Mouse (Mus musculus) limb, embryonic 14.5 days (tissue): Measurements from ENCODE around the gene Timd4. TPM values are rescaled to one million over a fixed set of nuclear protein-coding genes. Genes with fewer than 3 reads are reported as not detected.

Experiments
- ATAC-seq: fragments of 200-750 bp; cut with Nextera tagmentation; 2 replicates; pipeline ENCODE4 v1.8.0; 2017; ENCODE audit warnings: low read depth, moderate number of reproducible peaks, moderate TSS enrichment; ENCODE audit not compliant: low FRiP score
- DNase-seq: peaks from one replicate; pipeline ENCODE4 v3.0.0-alpha.2; 2015; ENCODE audit warnings: low spot score
- H3K27ac ChIP-seq: fragments of 300-500 bp; sonication (generic); replicated peaks from 2 replicates; pipeline ENCODE4 v1.5.1; 2014; ENCODE audit warnings: low read depth, mild to moderate bottlenecking, low read length, moderate library complexity, mixed read lengths
- H3K27me3 ChIP-seq: fragments of 300-500 bp; sonication (generic); 2 replicates; pipeline ENCODE4 v1.6.1; 2014; ENCODE audit warnings: low read length, mixed read lengths; ENCODE audit not compliant: control insufficient read depth, insufficient read depth
- H3K36me3 ChIP-seq: fragments of 300-500 bp; sonication (generic); 2 replicates; pipeline ENCODE4 v1.6.1; 2014; ENCODE audit warnings: mild to moderate bottlenecking, low read length, moderate library complexity, mixed read lengths; ENCODE audit not compliant: control insufficient read depth, insufficient read depth
- H3K4me1 ChIP-seq: fragments of 300-500 bp; sonication (generic); 2 replicates; pipeline ENCODE4 v1.6.1; 2014; ENCODE audit warnings: antibody characterized with exemption, low read length, mixed read lengths; ENCODE audit not compliant: control insufficient read depth, insufficient read depth
- H3K4me2 ChIP-seq: fragments of 300-500 bp; sonication (generic); replicated peaks from 2 replicates; pipeline ENCODE4 v1.6.1; 2014; ENCODE audit warnings: low read depth, mild to moderate bottlenecking, low read length, moderate library complexity; ENCODE audit not compliant: severe bottlenecking
- H3K4me3 ChIP-seq: fragments of 300-500 bp; sonication (generic); replicated peaks from 2 replicates; pipeline ENCODE4 v1.5.1; 2014; ENCODE audit warnings: low read length
- H3K9ac ChIP-seq: fragments of 300-500 bp; sonication (generic); 2 replicates; pipeline ENCODE4 v1.6.1; 2014; ENCODE audit warnings: mild to moderate bottlenecking, low read depth, low read length, moderate library complexity; ENCODE audit not compliant: severe bottlenecking
- H3K9me3 ChIP-seq: fragments of 300-500 bp; sonication (generic); 2 replicates; pipeline ENCODE4 v1.6.1; 2016; ENCODE audit warnings: low read length; ENCODE audit not compliant: control insufficient read depth
- POLR2A ChIP-seq: fragments of 200-500 bp; IDR thresholded peaks from 2 replicates; pipeline ENCODE4 v1.8.0; 2012; ENCODE audit warnings: inconsistent platforms, mild to moderate bottlenecking, moderate library complexity, borderline replicate concordance; ENCODE audit not compliant: insufficient read depth, insufficient read length; ENCODE audit errors: extremely low read depth
- WGBS: fragments of 180-500 bp; shearing (Covaris S2); extraction: QIAGEN DNeasy Blood & Tissue Kit; methylation state at CpG from one replicate; pipeline ENCODE4 v1.1.7; 2014; 5-methylcytosine and 5-hydroxymethylcytosine counted together
- polyA plus RNA-seq, 2 experiments: library from polyadenylated mRNA; depleted of rRNA in 1 of 2; stranded (reverse) in 1 of 2; unstranded in 1 of 2; fragments of >200 nt; fragmentation: Nextera tagmentation in 1 of 2; extraction: Ambion mirVana in 1 of 2; gene quantifications; 2 replicates each; pipeline versions ENCODE4 v1.2.1 to v1.2.3; 2012 to 2014

Gene Timd4
- polyA plus RNA-seq (2012; rRNA removed) (0.16 and 0.24 TPM in 2 replicates), polyA plus RNA-seq (2014; fragmentation: Nextera tagmentation; extraction: Ambion mirVana) (0.25 TPM in 1 of 2 replicates, not detected in the other)

DNA sequence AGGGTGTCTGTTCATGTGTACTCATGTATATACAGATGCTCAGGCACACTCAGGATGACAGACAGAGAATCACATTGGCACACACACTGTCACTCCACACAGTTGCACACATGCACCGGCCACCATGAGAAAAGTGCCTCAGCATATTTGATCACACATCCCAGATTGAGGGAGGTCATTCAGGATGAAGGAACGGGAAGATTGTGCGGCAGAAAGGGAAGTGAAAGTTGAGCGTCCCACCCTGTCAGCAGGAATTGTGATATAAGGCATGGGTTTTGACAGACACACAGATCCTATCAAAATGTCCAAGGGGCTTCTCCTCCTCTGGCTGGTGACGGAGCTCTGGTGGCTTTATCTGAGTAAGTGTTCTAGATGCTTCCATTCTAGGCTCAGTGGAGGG lies at the start of gene Timd4:
Gene Timd4 (plus strand): TSS at position 290 of the 400 bp plus-strand sequence.
- H3K36me3 ChIP-seq: no peaks in the 10 kb centered on the region
- no peak within 1 kb of the TSS for H3K27ac ChIP-seq
- H3K4me3 ChIP-seq: no peak within 1 kb of the TSS
- WGBS: 85% methylated on average over 5 of the region's 5 CpGs
- no peaks in the 10 kb centered on the region for H3K4me1 ChIP-seq
- no peaks in the 10 kb centered on the region for H3K27me3 ChIP-seq
- no peaks in the 10 kb centered on the region for H3K9me3 ChIP-seq
- H3K4me2 ChIP-seq: no peak within 1 kb of the TSS
- no peak for DNase-seq
- ATAC-seq: no peak
- TF ChIP-seq POLR2A: no peak
- no peak within 1 kb of the TSS for H3K9ac ChIP-seq

DNA sequence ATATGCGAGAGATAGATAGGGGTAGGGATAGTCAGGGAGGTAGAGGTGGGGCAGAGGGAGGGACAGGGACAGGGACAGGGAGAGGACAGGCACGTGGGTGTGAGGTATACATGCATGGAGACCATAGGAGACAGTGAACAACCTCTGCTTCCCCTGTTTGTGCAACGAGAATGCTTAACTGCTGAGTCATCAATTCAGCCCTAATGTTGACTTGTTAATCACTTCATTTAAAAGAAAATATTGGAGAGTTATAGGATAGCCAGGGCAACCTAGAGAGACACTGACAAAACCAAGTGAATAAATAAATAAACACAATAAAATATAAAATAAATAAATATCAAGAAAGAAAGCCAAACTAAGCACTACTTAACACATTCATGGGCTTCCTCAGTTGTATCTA lies 33.7 kb upstream of the Timd4 start:
- no peak for DNase-seq
- ATAC-seq: no peak
- 79% methylated on average over 3 of the region's 3 CpGs for WGBS
- Histone ChIP-seq H3K4me3 (no peak overlapping the region), H3K9me3 (no peaks in the 10 kb centered on the region), H3K9ac (no peak overlapping the region), H3K4me2 (no peak overlapping the region), H3K27me3 (no peaks in the 10 kb centered on the region), H3K27ac (no peak overlapping the region), H3K4me1 (no peaks in the 10 kb centered on the region), H3K36me3 (no peaks in the 10 kb centered on the region)
- TF ChIP-seq POLR2A: no peak

DNA sequence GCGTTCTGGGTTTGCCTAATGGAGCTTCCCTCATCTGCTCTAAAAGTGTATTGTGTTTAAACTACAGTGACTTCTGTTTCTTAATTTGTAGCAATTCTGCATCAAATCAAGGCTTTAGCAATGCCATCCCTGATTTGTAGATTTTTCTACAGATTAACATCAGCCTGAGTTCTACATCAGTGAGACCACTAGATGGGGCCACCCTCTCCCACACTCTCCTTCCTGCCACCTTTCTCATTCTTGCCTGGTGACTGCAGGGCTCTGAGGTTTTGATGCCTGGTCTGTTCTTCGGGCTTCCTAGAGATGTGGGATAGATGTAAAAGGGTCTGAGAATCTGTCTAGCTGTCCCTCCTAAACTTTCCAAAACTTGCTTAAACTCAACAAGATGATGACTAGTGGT lies 30.8 kb upstream of the Timd4 start:
- DNase-seq (no peak), ATAC-seq (no peak)
- no peaks in the 10 kb centered on the region for H3K4me1 ChIP-seq
- no peaks in the 10 kb centered on the region for H3K9me3 ChIP-seq
- H3K27ac ChIP-seq: no peak overlapping the region
- no peak overlapping the region for H3K9ac ChIP-seq
- 84% methylated on average over 2 of the region's 2 CpGs for WGBS
- no peaks in the 10 kb centered on the region for H3K27me3 ChIP-seq
- no peaks in the 10 kb centered on the region for H3K36me3 ChIP-seq
- no peak for TF ChIP-seq POLR2A
- H3K4me2 ChIP-seq: no peak overlapping the region
- H3K4me3 ChIP-seq: no peak overlapping the region

DNA sequence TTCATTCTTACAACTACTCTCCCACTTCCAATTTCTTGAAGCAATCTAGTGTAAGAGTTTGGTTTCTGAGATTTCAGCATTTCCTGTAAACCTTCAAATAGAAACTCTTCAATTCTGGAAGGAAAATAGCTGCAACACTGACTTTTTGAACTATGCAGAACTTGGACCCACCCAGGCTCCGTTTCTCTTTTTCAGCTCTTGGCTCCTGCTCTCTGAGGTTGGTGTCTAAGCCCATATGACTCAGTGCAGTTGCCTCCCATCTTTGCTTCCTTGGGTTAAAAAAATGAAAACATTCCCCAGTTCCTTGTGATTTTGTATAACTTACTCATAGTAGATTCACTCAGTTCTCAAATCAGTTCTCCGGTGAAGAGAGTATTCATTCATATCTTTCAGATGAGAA lies 6.2 kb upstream of the Timd4 start:
- TF ChIP-seq POLR2A: no peak
- no peak overlapping the region for H3K4me2 ChIP-seq
- H3K27ac ChIP-seq: no peak overlapping the region
- WGBS: 82% methylated on average over 2 of the region's 2 CpGs
- no peaks in the 10 kb centered on the region for H3K27me3 ChIP-seq
- no peaks in the 10 kb centered on the region for H3K9me3 ChIP-seq
- no peak overlapping the region for H3K9ac ChIP-seq
- H3K4me3 ChIP-seq: no peak overlapping the region
- no peaks in the 10 kb centered on the region for H3K36me3 ChIP-seq
- DNase-seq (no peak), ATAC-seq (no peak)
- no peaks in the 10 kb centered on the region for H3K4me1 ChIP-seq

DNA sequence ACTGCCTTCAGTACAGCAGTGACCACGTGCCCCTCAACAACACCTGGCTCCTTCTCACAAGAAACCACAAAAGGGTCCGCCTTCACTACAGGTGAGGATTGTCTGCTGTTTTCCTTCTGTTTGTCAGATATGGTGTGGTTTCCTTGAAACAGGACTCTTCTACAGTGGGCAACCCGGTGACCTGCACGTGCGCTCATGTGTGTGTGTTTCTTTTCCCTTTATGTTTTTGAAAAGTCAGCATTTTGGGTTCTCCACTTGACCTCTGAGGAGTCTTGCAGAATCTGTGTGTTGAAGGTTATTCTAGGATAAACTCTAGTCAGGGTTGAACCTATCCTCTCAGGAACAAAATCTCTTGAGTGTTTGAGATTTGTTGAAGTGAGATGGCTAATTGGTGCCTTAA lies 7.1 kb downstream of the Timd4 start:
- Histone ChIP-seq H3K36me3 (no peaks in the 10 kb centered on the region), H3K27me3 (no peaks in the 10 kb centered on the region), H3K4me1 (no peaks in the 10 kb centered on the region), H3K27ac (no peak overlapping the region), H3K9ac (no peak overlapping the region), H3K4me3 (no peak overlapping the region), H3K4me2 (no peak overlapping the region), H3K9me3 (no peaks in the 10 kb centered on the region)
- no peak for ATAC-seq
- 88% methylated on average over 5 of the region's 5 CpGs for WGBS
- no peak for TF ChIP-seq POLR2A
- DNase-seq: no peak

DNA sequence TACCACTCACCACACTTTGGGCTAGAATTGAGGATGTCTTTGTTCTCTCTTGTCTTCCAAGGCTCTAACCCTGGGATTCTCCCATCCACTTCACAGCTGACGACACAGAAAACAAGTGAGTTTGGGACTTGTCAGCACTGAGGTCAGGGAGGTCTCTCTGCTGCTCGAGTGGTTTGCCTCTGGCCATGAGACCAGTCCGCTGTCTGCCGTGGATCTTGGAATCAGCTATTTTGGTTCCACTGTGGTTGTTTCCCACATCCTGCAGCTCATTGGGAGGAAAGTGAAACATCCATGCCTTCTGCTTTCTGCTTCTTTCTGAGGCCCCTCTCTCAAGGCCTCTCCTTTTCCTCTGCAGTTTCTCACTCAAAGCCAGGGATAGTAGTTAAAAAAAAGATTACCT lies 9.3 kb downstream of the Timd4 start:
- H3K4me2 ChIP-seq: no peak overlapping the region
- H3K27ac ChIP-seq: no peak overlapping the region
- H3K4me1 ChIP-seq: no peaks in the 10 kb centered on the region
- H3K4me3 ChIP-seq: no peak overlapping the region
- no peak for TF ChIP-seq POLR2A
- H3K27me3 ChIP-seq: no peaks in the 10 kb centered on the region
- no peaks in the 10 kb centered on the region for H3K36me3 ChIP-seq
- H3K9me3 ChIP-seq: no peaks in the 10 kb centered on the region
- 52% methylated on average over 4 of the region's 4 CpGs for WGBS
- ATAC-seq: no peak
- no peak overlapping the region for H3K9ac ChIP-seq
- no peak for DNase-seq
